Mouse (Mus musculus) naive thymus-derived CD4-positive, alpha-beta T cell, adult 2 months (primary cell): Measurements from ENCODE around the gene Tbc1d5.

Experiments used
- DNase-seq: peaks from one replicate; pipeline ENCODE4 v3.0.0-alpha.2; 2011; ENCODE audit warnings: low read depth

Gene Tbc1d5

GRCm38 (mm10) chr17:51179195-51179953 lies at the start of gene Tbc1d5:
Gene Tbc1d5 (minus strand): TSS chr17:51179352.
- DNase-seq, result peak; percentile 82

- DNase-seq, result no peak
Measured at GRCm38 (mm10) chr17:51226056-51226455, 46.9 kb upstream of the Tbc1d5 start.

- no peak for DNase-seq
Measured at GRCm38 (mm10) chr17:51223152-51223551, 44.0 kb upstream of the Tbc1d5 start.

- DNase-seq, result no peak
Measured at GRCm38 (mm10) chr17:51221075-51221474, 41.9 kb upstream of the Tbc1d5 start.

- DNase-seq, result no peak
Measured at GRCm38 (mm10) chr17:51219897-51220296, 40.7 kb upstream of the Tbc1d5 start.

GRCm38 (mm10) chr17:51216426-51216825 lies 37.3 kb upstream of the Tbc1d5 start:
- no peak for DNase-seq

GRCm38 (mm10) chr17:51209565-51209964 lies 30.4 kb upstream of the Tbc1d5 start:
- no peak for DNase-seq

GRCm38 (mm10) chr17:51204643-51205042 lies 25.5 kb upstream of the Tbc1d5 start:
- DNase-seq, result no peak

- no peak for DNase-seq
Measured at GRCm38 (mm10) chr17:51195561-51195960, 16.4 kb upstream of the Tbc1d5 start.

GRCm38 (mm10) chr17:51194787-51195186 lies 15.6 kb upstream of the Tbc1d5 start:
- DNase-seq, result no peak

- no peak for DNase-seq
Measured at GRCm38 (mm10) chr17:51191381-51191780, 12.2 kb upstream of the Tbc1d5 start.

GRCm38 (mm10) chr17:51182715-51183114 lies 3.6 kb upstream of the Tbc1d5 start:
- no peak for DNase-seq

- peak; percentile 67 for DNase-seq
Measured at GRCm38 (mm10) chr17:51178491-51179194, 509 bp downstream of the Tbc1d5 start.

GRCm38 (mm10) chr17:51177923-51178322 lies 1.2 kb downstream of the Tbc1d5 start:
- no peak for DNase-seq

- peak; percentile 22 for DNase-seq
Measured at GRCm38 (mm10) chr17:51172332-51172731, 6.8 kb downstream of the Tbc1d5 start.

- no peak for DNase-seq
Measured at GRCm38 (mm10) chr17:51171504-51171903, 7.6 kb downstream of the Tbc1d5 start.

- DNase-seq, result no peak
Measured at GRCm38 (mm10) chr17:51169911-51170310, 9.2 kb downstream of the Tbc1d5 start.

- DNase-seq, result no peak
Measured at GRCm38 (mm10) chr17:51162366-51162765, 16.8 kb downstream of the Tbc1d5 start.

GRCm38 (mm10) chr17:51159261-51159660 lies 19.9 kb downstream of the Tbc1d5 start:
- no peak for DNase-seq

- no peak for DNase-seq
Measured at GRCm38 (mm10) chr17:51150999-51151398, 28.2 kb downstream of the Tbc1d5 start.

- DNase-seq, result no peak
Measured at GRCm38 (mm10) chr17:51144983-51145382, 34.2 kb downstream of the Tbc1d5 start.

GRCm38 (mm10) chr17:51142095-51142494 lies 37.1 kb downstream of the Tbc1d5 start:
- DNase-seq, result no peak

- peak; percentile 50 for DNase-seq
Measured at GRCm38 (mm10) chr17:51111194-51111593, 68.0 kb downstream of the Tbc1d5 start.
